ENCODE assay signal across 28 mouse cellular contexts in genomic region chr5:97092970-97093369, GRCm38 (mm10). TPM values are rescaled to one million over a fixed set of nuclear protein-coding genes. Genes with fewer than 3 reads are reported as not detected.
A peak's percentile ranks its signal among the peaks of the same experiment; 100 is the strongest.
DNase-seq lines count a peak whose midpoint lies in the region; ATAC-seq and TF ChIP-seq lines count a peak whose summit lies in the region.
"Had no signal": no experiment of that assay in that cellular context is flagged by ENCODE, and none has a peak within 500 bp of the region (broad histone marks: within the 10 kb centered on the region; RNA-seq: fewer than 3 reads in every experiment).

No protein-coding gene starts in this region.

- H3K27me3 ChIP-seq in liver, embryonic 11.5 days (replicated peaks; ENCODE audit: control insufficient read depth, insufficient read depth, low read length) = no peaks in the 10 kb centered on the region
- no peaks in the 10 kb centered on the region for H3K27me3 ChIP-seq in liver, embryonic 12.5 days (replicated peaks)
- no peaks in the 10 kb centered on the region for H3K27me3 ChIP-seq in lung, embryonic 14.5 days (ENCODE audit: insufficient read depth, low read length)
- H3K27me3 ChIP-seq in midbrain, postnatal 0 days (ENCODE audit: insufficient read depth, low read length) = no peaks in the 10 kb centered on the region
- no peaks in the 10 kb centered on the region for H3K27me3 ChIP-seq in midbrain, embryonic 15.5 days (replicated peaks)
- H3K27me3 ChIP-seq: CH12.LX; embryonic facial prominence, embryonic 13.5 days; embryonic facial prominence, embryonic 15.5 days; forebrain, embryonic 12.5 days; Patski had no signal

- no peak for ATAC-seq in liver, embryonic 11.5 days (replicated peaks; ENCODE audit: low FRiP score)
- no peak for ATAC-seq in liver, embryonic 12.5 days
- ATAC-seq in lung, embryonic 14.5 days (ENCODE audit: insufficient read depth) = no peak
- 0 out of 2 replicates have a peak, but pooled peaks have one; percentile 21 for ATAC-seq in midbrain, postnatal 0 days (ENCODE audit: low FRiP score)
- ATAC-seq in midbrain, embryonic 15.5 days (replicated peaks) = no peak
- ATAC-seq: CD4-positive, CD25-positive, alpha-beta regulatory T cell, adult 4 months; forebrain, embryonic 14.5 days; Patski had no signal

- no peak overlapping the region for H3K4me2 ChIP-seq in liver, embryonic 11.5 days
- H3K4me2 ChIP-seq in liver, embryonic 12.5 days = no peak overlapping the region
- H3K4me2 ChIP-seq in lung, embryonic 14.5 days = no peak overlapping the region
- H3K4me2 ChIP-seq in midbrain, postnatal 0 days (ENCODE audit: low read depth, low read length, poor library complexity, severe bottlenecking) = no peak overlapping the region
- no peak overlapping the region for H3K4me2 ChIP-seq in midbrain, embryonic 15.5 days
- H3K4me2 ChIP-seq: embryonic facial prominence, embryonic 13.5 days; embryonic facial prominence, embryonic 15.5 days; forebrain, embryonic 12.5 days had no signal

- H3K36me3 ChIP-seq in liver, embryonic 11.5 days (ENCODE audit: control insufficient read depth, insufficient read depth, low read length) = peaks cover 8% of the 10 kb centered on the region; the same call in 1 of the 2 replicates
- H3K36me3 ChIP-seq in liver, embryonic 12.5 days = peaks cover 41% of the 10 kb centered on the region
- peaks cover 11% of the 10 kb centered on the region; the same call in 1 of the 2 replicates for H3K36me3 ChIP-seq in lung, embryonic 14.5 days (ENCODE audit: insufficient read depth)
- H3K36me3 ChIP-seq in midbrain, postnatal 0 days (ENCODE audit: insufficient read depth, low read length) = peaks cover 12% of the 10 kb centered on the region; the same call in 1 of the 2 replicates
- H3K36me3 ChIP-seq in midbrain, embryonic 15.5 days (replicated peaks) = peaks cover 14% of the 10 kb centered on the region; the same call in 1 of the 2 replicates

- no peak overlapping the region for H3K27ac ChIP-seq in liver, embryonic 11.5 days (ENCODE audit: low read depth, low read length)
- H3K27ac ChIP-seq in liver, embryonic 12.5 days = no peak overlapping the region
- no peak overlapping the region for H3K27ac ChIP-seq in lung, embryonic 14.5 days (ENCODE audit: low read depth)
- H3K27ac ChIP-seq in midbrain, postnatal 0 days (ENCODE audit: low read depth, low read length) = no peak overlapping the region
- no peak overlapping the region for H3K27ac ChIP-seq in midbrain, embryonic 15.5 days
- H3K27ac ChIP-seq: embryonic facial prominence, embryonic 13.5 days; embryonic facial prominence, embryonic 15.5 days; forebrain, embryonic 10.5 days; forebrain, embryonic 12.5 days had no signal

- peak; percentile 30 for DNase-seq in liver, embryonic 11.5 days (ENCODE audit: low spot score)
- DNase-seq in lung, embryonic 14.5 days = no peak
- DNase-seq in lung, postnatal 4 days = no peak
- no peak for DNase-seq in midbrain, postnatal 0 days (ENCODE audit: low spot score)
- DNase-seq in left cerebral cortex, adult 18-20 months (ENCODE audit: low spot score in 2 of 2) = no peak
- DNase-seq: adrenal gland, adult 2 months; adrenal gland, postnatal 10 days; adrenal gland, postnatal 25 days; B cell, adult 2 months; cerebellum, adult 11 months; cerebellum, adult 18-20 months; cerebellum, adult 8-10 months; cerebellum, adult 9-11 months; cerebellum, postnatal 14 days; cerebellum, postnatal 36 days; embryo, embryonic 11 days had no signal

- no peak overlapping the region for H3K9ac ChIP-seq in liver, embryonic 11.5 days (ENCODE audit: low read depth, low read length)
- H3K9ac ChIP-seq in liver, embryonic 12.5 days = no peak overlapping the region
- no peak overlapping the region for H3K9ac ChIP-seq in lung, embryonic 14.5 days
- no peak overlapping the region for H3K9ac ChIP-seq in midbrain, postnatal 0 days (replicated peaks; ENCODE audit: low read length, poor library complexity, severe bottlenecking)
- H3K9ac ChIP-seq in midbrain, embryonic 15.5 days = no peak overlapping the region
- H3K9ac ChIP-seq: embryonic facial prominence, embryonic 13.5 days; embryonic facial prominence, embryonic 15.5 days; forebrain, embryonic 12.5 days had no signal

- 0 out of 2 replicates have a peak, but pooled peaks have one; percentile 11 for TF ChIP-seq CTCF in lung, embryonic 14.5 days (IDR thresholded peaks at IDR 0.05; ENCODE audit: low read depth)
- no peak for TF ChIP-seq CTCF in midbrain, postnatal 0 days (IDR thresholded peaks at IDR 0.05)

- H3K4me1 ChIP-seq in liver, embryonic 11.5 days (replicated peaks; ENCODE audit: control insufficient read depth, insufficient read depth, low read length) = no peaks in the 10 kb centered on the region; the same call in 1 of the 2 replicates
- H3K4me1 ChIP-seq in liver, embryonic 12.5 days = peaks cover 10% of the 10 kb centered on the region; the same call in 1 of the 2 replicates
- no peaks in the 10 kb centered on the region for H3K4me1 ChIP-seq in lung, embryonic 14.5 days (ENCODE audit: insufficient read depth)
- H3K4me1 ChIP-seq in midbrain, postnatal 0 days (ENCODE audit: insufficient read depth, low read length) = no peaks in the 10 kb centered on the region
- H3K4me1 ChIP-seq in midbrain, embryonic 15.5 days = 0 out of 2 replicates have a peak, but pooled peaks cover 3% of the 10 kb centered on the region
- H3K4me1 ChIP-seq: embryonic facial prominence, embryonic 13.5 days; embryonic facial prominence, embryonic 15.5 days; forebrain, embryonic 12.5 days had no signal

- 85% methylated on average over 8 of the region's 8 CpGs for WGBS in liver, embryonic 11.5 days
- 84% methylated on average over 8 of the region's 8 CpGs for WGBS in liver, embryonic 12.5 days (ENCODE audit: insufficient replicate concordance)
- 47% methylated on average over 8 of the region's 8 CpGs for WGBS in lung, embryonic 14.5 days
- WGBS in midbrain, postnatal 0 days = 67% methylated on average over 8 of the region's 8 CpGs
- 80% methylated on average over 8 of the region's 8 CpGs for WGBS in midbrain, embryonic 15.5 days

- no peaks in the 10 kb centered on the region for H3K9me3 ChIP-seq in liver, embryonic 11.5 days (ENCODE audit: control insufficient read depth, low read length)
- H3K9me3 ChIP-seq in liver, embryonic 12.5 days (replicated peaks) = no peaks in the 10 kb centered on the region
- no peaks in the 10 kb centered on the region for H3K9me3 ChIP-seq in lung, embryonic 14.5 days (ENCODE audit: low read depth, low read length)
- H3K9me3 ChIP-seq in midbrain, postnatal 0 days (ENCODE audit: low read length) = no peaks in the 10 kb centered on the region
- no peaks in the 10 kb centered on the region for H3K9me3 ChIP-seq in midbrain, embryonic 15.5 days
- H3K9me3 ChIP-seq: embryonic facial prominence, embryonic 13.5 days; embryonic facial prominence, embryonic 15.5 days; forebrain, embryonic 10.5 days; forebrain, embryonic 12.5 days; G1E had no signal

- H3K4me3 ChIP-seq in liver, embryonic 11.5 days (ENCODE audit: low read depth, low read length) = no peak overlapping the region
- no peak overlapping the region for H3K4me3 ChIP-seq in liver, embryonic 12.5 days
- no peak overlapping the region for H3K4me3 ChIP-seq in lung, embryonic 14.5 days (ENCODE audit: low read depth, low read length)
- no peak overlapping the region for H3K4me3 ChIP-seq in midbrain, postnatal 0 days (ENCODE audit: low read depth, low read length)
- H3K4me3 ChIP-seq in midbrain, embryonic 15.5 days = no peak overlapping the region
- H3K4me3 ChIP-seq: embryonic facial prominence, embryonic 13.5 days; embryonic facial prominence, embryonic 15.5 days; erythroblast, embryonic 14.5 days; forebrain, embryonic 10.5 days; forebrain, embryonic 12.5 days had no signal

RNA-seq across cellular contexts. Expression of gene Paqr3, which starts 18.4 kb away (rescaled TPM):
- polyA plus RNA-seq in liver, embryonic 11.5 days (2014; fragmentation: Nextera tagmentation; extraction: Ambion mirVana) = 1.9 and 2.3 TPM in 2 replicates
- 1.3 and 1.8 TPM in 2 replicates for polyA plus RNA-seq in liver, embryonic 12.5 days (2016; fragmentation: Nextera tagmentation; extraction: Ambion mirVana)
- polyA plus RNA-seq in lung, embryonic 14.5 days (2014; fragmentation: Nextera tagmentation; extraction: Ambion mirVana) = 3.4 and 4.6 TPM in 2 replicates
- 47.4 and 51.8 TPM in 2 replicates for total RNA-seq in midbrain, postnatal 0 days (2014; rRNA removed)
- polyA plus RNA-seq in midbrain, postnatal 0 days (2015; fragmentation: Nextera tagmentation; extraction: Ambion mirVana) = 12.1 and 12.8 TPM in 2 replicates
- polyA plus RNA-seq in midbrain, embryonic 15.5 days (2015; fragmentation: Nextera tagmentation; extraction: Ambion mirVana) = 26.7 and 28.3 TPM in 2 replicates
- total RNA-seq in left cerebral cortex, adult 18-20 months (2021) = 10 to 100 TPM; 21.0 to 25.0 TPM
